Mouse (Mus musculus): ENCODE data around the gene Rnf121.

- TF ChIP-seq ZC3H11A (IDR thresholded peaks at IDR 0.05; ENCODE audit: borderline replicate concordance, low read depth, low read length) (no peak), HCFC1 (IDR thresholded peaks at IDR 0.05; ENCODE audit: borderline replicate concordance, insufficient read depth, low read length) (no peak), MAFK (IDR thresholded peaks at IDR 0.05; ENCODE audit: insufficient read depth, low read depth, low read length) (no peak), CHD2 (IDR thresholded peaks at IDR 0.05; ENCODE audit: low read depth, low read length) (no peak)
Observed at GRCm38 (mm10) chr7:102014995-102015394, 50.3 kb downstream of the Rnf121 start.

Measured in ES-E14 (cell line).